Mouse (Mus musculus): ENCODE data around the gene Asphd1. TPM values are rescaled to one million over a fixed set of nuclear protein-coding genes. Genes with fewer than 3 reads are reported as not detected.
"Not testable (repeated sequence)": the region's sequence is repeated elsewhere in the genome, so short reads cannot be mapped to it uniquely, and the experiment has no call there.

Gene Asphd1
- total RNA-seq, 2 experiments from 2014 or later: not detected

GRCm38 (mm10) chr7:126952646-126953045 lies 3.3 kb upstream of the Asphd1 start:
- no peak for ATAC-seq (replicated peaks; ENCODE audit: low FRiP score, low TSS enrichment, poor library complexity, severe bottlenecking)

- ATAC-seq (replicated peaks; ENCODE audit: low FRiP score, low TSS enrichment, poor library complexity, severe bottlenecking): no peak
Measured at GRCm38 (mm10) chr7:126951741-126952140, 2.4 kb upstream of the Asphd1 start.

- ATAC-seq (replicated peaks; ENCODE audit: low FRiP score, low TSS enrichment, poor library complexity, severe bottlenecking): no peak
Measured at GRCm38 (mm10) chr7:126950647-126951615, 1.5 kb upstream of the Asphd1 start.

GRCm38 (mm10) chr7:126949793-126950646 lies 638 bp upstream of the Asphd1 start, which contains the start of gene Sez6l2:
Gene Sez6l2, plus strand, starts transcription at chr7:126950563.
- ATAC-seq (replicated peaks; ENCODE audit: low FRiP score, low TSS enrichment, poor library complexity, severe bottlenecking): peak; percentile 83

GRCm38 (mm10) chr7:126948626-126949025 lies 756 bp downstream of the Asphd1 start:
- no peak for ATAC-seq (replicated peaks; ENCODE audit: low FRiP score, low TSS enrichment, poor library complexity, severe bottlenecking)

GRCm38 (mm10) chr7:126946530-126946929 lies 2.9 kb downstream of the Asphd1 start:
- ATAC-seq (replicated peaks; ENCODE audit: low FRiP score, low TSS enrichment, poor library complexity, severe bottlenecking): peak; percentile 43; the same call in 1 of the 2 replicates

- ATAC-seq (replicated peaks; ENCODE audit: low FRiP score, low TSS enrichment, poor library complexity, severe bottlenecking): no peak
Measured at GRCm38 (mm10) chr7:126941801-126942200, 7.6 kb downstream of the Asphd1 start.

- ATAC-seq (replicated peaks; ENCODE audit: low FRiP score, low TSS enrichment, poor library complexity, severe bottlenecking): no peak
Measured at GRCm38 (mm10) chr7:126941171-126941570, 8.2 kb downstream of the Asphd1 start.

GRCm38 (mm10) chr7:126932652-126933051 lies 16.7 kb downstream of the Asphd1 start:
- no peak for ATAC-seq (replicated peaks; ENCODE audit: low FRiP score, low TSS enrichment, poor library complexity, severe bottlenecking)

- no peak for ATAC-seq (replicated peaks; ENCODE audit: low FRiP score, low TSS enrichment, poor library complexity, severe bottlenecking)
Measured at GRCm38 (mm10) chr7:126929046-126929445, 20.3 kb downstream of the Asphd1 start.

GRCm38 (mm10) chr7:126928384-126929037 lies 20.9 kb downstream of the Asphd1 start, which contains the start of gene Kctd13:
Gene Kctd13, plus strand, starts transcription at chr7:126928879.
- ATAC-seq (replicated peaks; ENCODE audit: low FRiP score, low TSS enrichment, poor library complexity, severe bottlenecking): peak; percentile 71

GRCm38 (mm10) chr7:126926299-126926698 lies 23.1 kb downstream of the Asphd1 start:
- peak; percentile 60 for ATAC-seq (replicated peaks; ENCODE audit: low FRiP score, low TSS enrichment, poor library complexity, severe bottlenecking)

GRCm38 (mm10) chr7:126923999-126924398 lies 25.4 kb downstream of the Asphd1 start:
- peak; percentile 16; the same call in 1 of the 2 replicates for ATAC-seq (replicated peaks; ENCODE audit: low FRiP score, low TSS enrichment, poor library complexity, severe bottlenecking)

GRCm38 (mm10) chr7:126922624-126923060 lies 26.7 kb downstream of the Asphd1 start, which contains the start of gene Tmem219:
Gene Tmem219, minus strand, starts transcription at chr7:126922917.
- no peak for ATAC-seq (replicated peaks; ENCODE audit: low FRiP score, low TSS enrichment, poor library complexity, severe bottlenecking)

GRCm38 (mm10) chr7:126921563-126921962 lies 27.8 kb downstream of the Asphd1 start:
- ATAC-seq (replicated peaks; ENCODE audit: low FRiP score, low TSS enrichment, poor library complexity, severe bottlenecking): no peak

GRCm38 (mm10) chr7:126919973-126920372 lies 29.4 kb downstream of the Asphd1 start:
- no peak for ATAC-seq (replicated peaks; ENCODE audit: low FRiP score, low TSS enrichment, poor library complexity, severe bottlenecking)

GRCm38 (mm10) chr7:126918356-126918755 lies 31.0 kb downstream of the Asphd1 start:
- not testable (repeated sequence) for ATAC-seq (replicated peaks; ENCODE audit: low FRiP score, low TSS enrichment, poor library complexity, severe bottlenecking)

- no peak for ATAC-seq (replicated peaks; ENCODE audit: low FRiP score, low TSS enrichment, poor library complexity, severe bottlenecking)
Measured at GRCm38 (mm10) chr7:126914844-126915243, 34.5 kb downstream of the Asphd1 start.

GRCm38 (mm10) chr7:126905590-126905989 lies 43.8 kb downstream of the Asphd1 start:
- ATAC-seq (replicated peaks; ENCODE audit: low FRiP score, low TSS enrichment, poor library complexity, severe bottlenecking): no peak; the same call in 1 of the 2 replicates
